Comparison of ENCODE assay signal across 8 mouse cellular contexts in the genomic region with DNA sequence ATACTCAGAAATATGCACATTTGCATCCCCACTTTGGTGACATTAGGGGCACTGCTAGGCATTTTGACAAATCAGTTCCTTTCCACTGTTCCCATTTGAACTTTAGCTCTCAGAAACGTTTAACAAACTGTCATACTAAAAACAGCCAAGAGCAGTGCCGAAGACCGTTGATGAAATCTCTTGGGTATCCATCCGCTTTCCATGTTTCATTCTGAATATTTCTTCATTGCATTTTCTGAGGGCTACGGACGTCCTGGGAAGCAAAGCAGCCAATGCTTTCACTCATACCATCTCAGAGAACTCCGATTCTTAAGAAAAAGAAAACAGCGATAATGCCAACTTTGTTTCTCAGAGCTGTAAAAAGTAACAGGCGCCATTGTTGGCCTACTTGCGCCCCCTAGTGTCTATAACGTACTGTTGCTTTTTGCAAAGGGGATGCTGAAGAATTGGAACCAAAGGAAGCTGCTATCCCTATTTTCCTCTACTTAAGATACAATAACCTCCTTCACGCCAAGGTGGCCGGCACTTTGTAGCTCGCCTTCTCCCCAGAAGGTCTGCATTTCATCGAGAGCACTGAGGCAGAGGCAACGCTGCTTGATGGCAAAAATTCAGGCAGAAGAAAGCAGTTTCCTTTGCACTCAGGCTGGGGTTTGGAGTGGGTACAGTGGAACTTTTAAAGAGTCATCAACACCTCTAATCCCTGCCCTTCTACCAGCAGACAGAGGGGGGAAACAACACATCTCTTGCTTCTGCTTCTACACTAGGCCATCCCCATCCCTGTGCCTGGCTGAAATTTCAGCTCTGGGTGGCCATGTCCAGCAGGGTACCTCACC.
ATAC-seq and TF ChIP-seq lines count a peak whose summit lies in the region.

No protein-coding gene starts in this region.

- no peak overlapping the region for H3K27ac ChIP-seq in brown adipose tissue, adult 24 weeks (replicated peaks; ENCODE audit: low read depth, low read length)
- H3K27ac ChIP-seq in heart, embryonic 11.5 days (ENCODE audit: low read depth, low read length), result no peak overlapping the region
- peak overlapping the region; percentile 54; the same call in 1 of the 2 replicates for H3K27ac ChIP-seq in kidney, embryonic 15.5 days
- no peak overlapping the region for H3K27ac ChIP-seq in limb, embryonic 13.5 days
- no peak overlapping the region for H3K27ac ChIP-seq in midbrain, embryonic 15.5 days
- peak overlapping the region; percentile 51; the same call in 1 of the 2 replicates for H3K27ac ChIP-seq in stomach, embryonic 15.5 days

- H3K27me3 ChIP-seq in E14TG2a.4 (ENCODE audit: insufficient read depth, low read length), result peaks cover 26% of the 10 kb centered on the region
- no peaks in the 10 kb centered on the region for H3K27me3 ChIP-seq in heart, embryonic 11.5 days (ENCODE audit: control insufficient read depth, insufficient read depth, low read length)
- H3K27me3 ChIP-seq in kidney, embryonic 15.5 days, result 0 out of 2 replicates have a peak, but pooled peaks cover 4% of the 10 kb centered on the region
- H3K27me3 ChIP-seq in limb, embryonic 13.5 days, result peaks cover 66% of the 10 kb centered on the region
- H3K27me3 ChIP-seq in midbrain, embryonic 15.5 days (replicated peaks), result peaks cover 6% of the 10 kb centered on the region
- no peaks in the 10 kb centered on the region for H3K27me3 ChIP-seq in stomach, embryonic 15.5 days (replicated peaks)

- no peak overlapping the region for H3K9ac ChIP-seq in heart, embryonic 11.5 days (ENCODE audit: low read depth, low read length)
- H3K9ac ChIP-seq in kidney, embryonic 15.5 days, result 0 out of 2 replicates have a peak overlapping the region, but pooled peaks have one; percentile 1
- H3K9ac ChIP-seq in limb, embryonic 13.5 days, result no peak overlapping the region
- no peak overlapping the region for H3K9ac ChIP-seq in midbrain, embryonic 15.5 days
- no peak overlapping the region for H3K9ac ChIP-seq in stomach, embryonic 15.5 days

- ATAC-seq in erythroid progenitor cell, adult 5-6 weeks (replicated peaks; ENCODE audit: low FRiP score, poor library complexity, severe bottlenecking), result 0 out of 2 replicates have a peak, but pooled peaks have one; percentile 42
- ATAC-seq in heart, embryonic 11.5 days (replicated peaks; ENCODE audit: insufficient number of reproducible peaks, low FRiP score, low TSS enrichment), result no peak
- ATAC-seq in kidney, embryonic 15.5 days (replicated peaks; ENCODE audit: low FRiP score), result no peak
- 0 out of 2 replicates have a peak, but pooled peaks have one; percentile 10 for ATAC-seq in limb, embryonic 13.5 days (ENCODE audit: low FRiP score, low read depth)
- ATAC-seq in midbrain, embryonic 15.5 days (replicated peaks), result no peak
- ATAC-seq in stomach, embryonic 15.5 days (ENCODE audit: insufficient read depth, low FRiP score, low read depth), result no peak

- WGBS in heart, embryonic 11.5 days (ENCODE audit: insufficient replicate concordance), result 16% methylated on average over 16 of the region's 16 CpGs
- WGBS in kidney, embryonic 15.5 days, result 7% methylated on average over 16 of the region's 16 CpGs
- WGBS in limb, embryonic 13.5 days, result 13% methylated on average over 16 of the region's 16 CpGs
- 12% methylated on average over 16 of the region's 16 CpGs for WGBS in midbrain, embryonic 15.5 days
- WGBS in stomach, embryonic 15.5 days, result 10% methylated on average over 16 of the region's 16 CpGs

- 0 out of 2 replicates have a peak overlapping the region, but pooled peaks have one; percentile 17 for H3K4me3 ChIP-seq in E14TG2a.4 (replicated peaks; ENCODE audit: low read length)
- H3K4me3 ChIP-seq in brown adipose tissue, adult 24 weeks (ENCODE audit: insufficient read depth, low read depth, low read length), result peak overlapping the region; percentile 19; the same call in 1 of the 2 replicates
- peak overlapping the region; percentile 27; the same call in 1 of the 2 replicates for H3K4me3 ChIP-seq in heart, embryonic 11.5 days (ENCODE audit: low read depth, low read length)
- peak overlapping the region; percentile 39 for H3K4me3 ChIP-seq in kidney, embryonic 15.5 days (replicated peaks)
- H3K4me3 ChIP-seq in limb, embryonic 13.5 days, result peak overlapping the region; percentile 35
- 0 out of 2 replicates have a peak overlapping the region, but pooled peaks have one; percentile 17 for H3K4me3 ChIP-seq in midbrain, embryonic 15.5 days
- H3K4me3 ChIP-seq in stomach, embryonic 15.5 days (replicated peaks), result peak overlapping the region; percentile 38

- H3K4me1 ChIP-seq in E14TG2a.4 (replicated peaks; ENCODE audit: low read depth, low read length), result peaks cover 15% of the 10 kb centered on the region
- H3K4me1 ChIP-seq in brown adipose tissue, adult 24 weeks (ENCODE audit: control insufficient read depth, insufficient read depth, insufficient read length, low read length), result no peaks in the 10 kb centered on the region
- H3K4me1 ChIP-seq in heart, embryonic 11.5 days (ENCODE audit: control insufficient read depth, insufficient read depth, low read length), result no peaks in the 10 kb centered on the region
- H3K4me1 ChIP-seq in kidney, embryonic 15.5 days, result peaks cover 15% of the 10 kb centered on the region
- peaks cover 7% of the 10 kb centered on the region for H3K4me1 ChIP-seq in limb, embryonic 13.5 days
- peaks cover 12% of the 10 kb centered on the region for H3K4me1 ChIP-seq in midbrain, embryonic 15.5 days
- no peaks in the 10 kb centered on the region for H3K4me1 ChIP-seq in stomach, embryonic 15.5 days

- TF ChIP-seq CTCF in E14TG2a.4 (conservative IDR thresholded peaks at IDR 0.05; ENCODE audit: low read length), result peak; percentile 87

- no peaks in the 10 kb centered on the region for H3K36me3 ChIP-seq in E14TG2a.4 (ENCODE audit: insufficient read depth, low read length)
- no peaks in the 10 kb centered on the region for H3K36me3 ChIP-seq in heart, embryonic 11.5 days (ENCODE audit: control insufficient read depth, insufficient read depth, low read length)
- H3K36me3 ChIP-seq in kidney, embryonic 15.5 days, result no peaks in the 10 kb centered on the region
- no peaks in the 10 kb centered on the region for H3K36me3 ChIP-seq in limb, embryonic 13.5 days
- no peaks in the 10 kb centered on the region for H3K36me3 ChIP-seq in midbrain, embryonic 15.5 days (replicated peaks)
- no peaks in the 10 kb centered on the region for H3K36me3 ChIP-seq in stomach, embryonic 15.5 days

- H3K4me2 ChIP-seq in heart, embryonic 11.5 days, result peak overlapping the region; percentile 52
- H3K4me2 ChIP-seq in kidney, embryonic 15.5 days, result peak overlapping the region; percentile 54
- H3K4me2 ChIP-seq in limb, embryonic 13.5 days (replicated peaks), result peak overlapping the region; percentile 57
- peak overlapping the region; percentile 38 for H3K4me2 ChIP-seq in midbrain, embryonic 15.5 days
- peak overlapping the region; percentile 47 for H3K4me2 ChIP-seq in stomach, embryonic 15.5 days

- no peaks in the 10 kb centered on the region for H3K9me3 ChIP-seq in E14TG2a.4 (ENCODE audit: low read length)
- no peaks in the 10 kb centered on the region for H3K9me3 ChIP-seq in heart, embryonic 11.5 days (replicated peaks; ENCODE audit: control insufficient read depth, low read length)
- no peaks in the 10 kb centered on the region for H3K9me3 ChIP-seq in kidney, embryonic 15.5 days (replicated peaks)
- no peaks in the 10 kb centered on the region for H3K9me3 ChIP-seq in limb, embryonic 13.5 days
- H3K9me3 ChIP-seq in midbrain, embryonic 15.5 days, result no peaks in the 10 kb centered on the region
- no peaks in the 10 kb centered on the region for H3K9me3 ChIP-seq in stomach, embryonic 15.5 days

Comparison
In these comparisons a context has a peak if more than half of its experiments do, and no peak if none do; other contexts are left out.
1. H3K27ac ChIP-seq: peak in kidney, embryonic 15.5 days (single experiment) and stomach, embryonic 15.5 days (single experiment); none in brown adipose tissue, adult 24 weeks (single experiment), heart, embryonic 11.5 days (single experiment), limb, embryonic 13.5 days (single experiment) and midbrain, embryonic 15.5 days (single experiment).
2. ATAC-seq: peak in erythroid progenitor cell, adult 5-6 weeks (single experiment) and limb, embryonic 13.5 days (single experiment); none in heart, embryonic 11.5 days (single experiment), kidney, embryonic 15.5 days (single experiment), midbrain, embryonic 15.5 days (single experiment) and stomach, embryonic 15.5 days (single experiment).
3. Peak in every context shown above with its lines, with median percentiles within 50 percentile points of each other: H3K4me3 ChIP-seq and H3K4me2 ChIP-seq.